Mouse (Mus musculus) retina, embryonic 14.5 days (tissue): Measurements from ENCODE around the gene Cttn.

ENCODE experiments used
- DNase-seq: peaks from one replicate; pipeline ENCODE4 v3.0.0-alpha.2; 2015; ENCODE audit warnings: low spot score

Gene Cttn

DNA sequence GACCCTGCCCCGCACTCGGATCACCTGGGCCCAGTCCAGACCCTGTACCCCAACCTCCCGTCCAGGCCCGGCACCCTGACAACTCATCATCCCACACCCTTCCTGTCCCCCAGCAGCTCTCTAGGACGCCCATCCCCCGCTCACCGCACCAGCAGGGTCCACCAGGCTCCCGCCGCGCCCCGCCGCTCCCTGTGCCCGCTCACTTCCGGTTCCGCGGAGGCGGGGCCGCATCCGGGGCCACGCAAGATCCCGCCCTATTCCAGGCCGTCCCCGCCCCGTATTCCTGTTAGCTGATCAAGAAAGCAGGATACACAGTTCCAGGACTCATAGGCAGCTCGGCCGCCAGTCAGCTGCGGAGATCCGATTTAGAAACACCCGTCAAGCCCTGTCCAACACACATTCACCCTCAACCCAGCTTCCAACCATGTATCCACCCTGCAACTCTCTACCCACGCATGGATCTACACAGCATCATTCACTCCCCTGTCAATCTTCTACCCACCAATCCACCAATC lies at the start of gene Cttn:
Gene Cttn, minus strand, starts transcription at position 465 of the 515 bp plus-strand sequence.
- peak; percentile 91 for DNase-seq

DNA sequence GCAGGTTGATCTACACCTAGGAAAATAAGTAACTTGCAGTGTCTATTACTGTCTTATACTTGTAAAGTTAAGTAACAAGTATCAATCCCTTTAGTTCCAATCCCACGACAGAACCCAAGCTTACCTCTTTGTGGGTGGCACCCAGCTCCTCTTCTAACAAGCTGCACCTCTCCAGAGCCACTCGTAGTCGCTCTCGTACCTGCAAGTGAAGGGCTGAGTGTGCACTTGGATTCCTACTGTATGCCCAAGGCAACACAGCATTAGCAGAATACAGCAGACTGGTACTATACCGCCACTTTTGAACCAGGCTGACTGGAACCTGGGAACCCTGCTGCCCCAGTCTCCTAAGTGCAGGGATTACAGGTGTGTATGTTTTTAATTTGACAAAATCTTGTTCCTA lies 49.0 kb upstream of the Cttn start:
- no peak for DNase-seq

DNA sequence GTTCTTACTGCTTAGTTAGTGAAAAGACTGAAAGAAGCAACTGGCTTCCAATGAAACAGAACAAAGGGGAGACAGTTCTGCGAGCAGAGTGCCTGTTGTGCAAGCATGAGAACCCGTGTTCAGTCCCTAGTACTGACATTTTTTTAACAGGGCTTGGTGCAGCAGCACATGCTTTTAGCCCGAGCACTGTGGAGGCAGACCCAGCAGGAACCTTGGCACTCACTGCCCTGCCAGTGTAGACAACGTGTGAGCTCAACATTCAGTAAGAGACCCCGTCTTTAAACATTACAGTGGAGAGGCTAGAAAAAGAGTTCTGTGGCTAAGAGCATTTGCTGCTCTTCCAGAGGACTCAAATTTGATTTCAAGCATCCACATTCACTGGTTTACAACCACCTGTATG lies 45.9 kb upstream of the Cttn start:
- no peak for DNase-seq

DNA sequence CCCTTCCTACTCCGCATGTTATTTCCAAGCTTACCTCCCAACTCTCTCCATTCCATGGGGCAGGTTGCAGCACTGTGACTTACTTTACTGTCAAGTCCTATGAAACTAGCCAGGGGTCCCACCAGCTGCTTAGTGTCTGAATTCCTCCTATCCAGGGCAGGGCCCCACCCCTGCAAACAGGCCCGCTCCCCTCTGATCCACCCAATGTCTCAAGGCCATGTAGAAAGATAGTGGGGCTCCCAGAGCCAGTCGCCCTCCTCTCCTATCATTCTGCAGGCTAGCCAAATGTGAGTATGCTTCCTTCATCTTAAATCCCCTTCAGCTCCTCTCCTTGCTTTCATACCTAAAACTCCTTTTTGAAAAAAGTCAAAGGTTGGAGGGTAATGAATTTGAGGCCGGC lies 38.3 kb upstream of the Cttn start:
- DNase-seq = no peak

DNA sequence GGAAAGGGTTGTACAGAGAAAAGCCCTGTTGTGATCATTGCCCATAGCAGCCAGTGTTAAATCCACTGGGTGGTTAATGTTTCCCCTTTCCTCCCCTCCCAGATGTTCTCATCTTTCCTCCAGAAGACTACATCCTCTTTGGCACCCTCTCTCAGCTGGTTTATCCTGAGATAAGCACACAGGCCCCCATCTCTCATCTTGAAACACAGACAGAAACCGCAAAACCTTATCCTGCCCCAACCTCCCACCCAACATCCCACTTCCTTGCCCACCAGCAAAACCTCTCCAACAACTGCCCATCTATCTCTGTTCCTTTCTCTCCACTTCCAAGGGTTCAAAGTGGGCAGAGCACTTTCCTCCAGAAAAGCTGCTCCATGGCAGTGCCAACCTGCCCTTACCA lies 36.0 kb upstream of the Cttn start:
- DNase-seq = no peak

DNA sequence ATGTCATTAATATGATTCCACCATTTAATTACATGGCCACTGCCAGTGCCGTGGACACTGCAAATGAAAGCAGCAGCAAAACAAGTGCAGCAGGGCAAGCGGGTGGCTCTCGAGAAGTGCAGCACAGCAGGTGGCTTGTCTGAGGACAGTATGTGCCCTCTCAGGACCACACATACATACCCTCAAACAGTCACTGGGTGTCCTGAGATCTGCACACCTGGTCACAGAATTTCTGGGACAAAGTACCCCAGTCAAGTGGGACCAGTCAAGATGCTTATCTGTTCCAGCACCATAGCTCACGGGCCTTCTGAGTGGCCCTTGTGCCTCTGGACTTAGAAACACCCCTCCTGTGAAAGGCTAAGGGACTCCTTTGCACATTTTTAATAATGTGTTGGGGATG lies 33.1 kb upstream of the Cttn start:
- no peak for DNase-seq

DNA sequence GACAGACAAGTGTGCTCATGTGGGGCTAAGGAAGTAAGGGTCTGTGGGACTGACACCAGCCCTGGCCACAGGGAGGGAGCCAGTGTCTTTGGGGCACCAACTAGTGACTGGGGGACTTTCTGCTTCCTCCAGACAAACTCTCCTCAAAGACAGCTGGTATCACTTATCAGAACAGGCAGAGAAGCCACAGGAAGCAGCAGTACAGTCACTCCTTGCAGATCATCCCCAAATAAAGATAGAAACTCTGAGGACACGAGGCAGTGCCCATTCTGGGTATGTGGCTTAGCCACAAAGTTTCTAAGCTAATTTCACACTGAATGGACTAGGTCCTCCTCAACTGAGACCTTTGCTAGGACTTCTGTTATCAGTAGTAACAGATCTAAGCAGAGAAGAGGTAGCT lies 22.1 kb upstream of the Cttn start:
- DNase-seq = no peak

DNA sequence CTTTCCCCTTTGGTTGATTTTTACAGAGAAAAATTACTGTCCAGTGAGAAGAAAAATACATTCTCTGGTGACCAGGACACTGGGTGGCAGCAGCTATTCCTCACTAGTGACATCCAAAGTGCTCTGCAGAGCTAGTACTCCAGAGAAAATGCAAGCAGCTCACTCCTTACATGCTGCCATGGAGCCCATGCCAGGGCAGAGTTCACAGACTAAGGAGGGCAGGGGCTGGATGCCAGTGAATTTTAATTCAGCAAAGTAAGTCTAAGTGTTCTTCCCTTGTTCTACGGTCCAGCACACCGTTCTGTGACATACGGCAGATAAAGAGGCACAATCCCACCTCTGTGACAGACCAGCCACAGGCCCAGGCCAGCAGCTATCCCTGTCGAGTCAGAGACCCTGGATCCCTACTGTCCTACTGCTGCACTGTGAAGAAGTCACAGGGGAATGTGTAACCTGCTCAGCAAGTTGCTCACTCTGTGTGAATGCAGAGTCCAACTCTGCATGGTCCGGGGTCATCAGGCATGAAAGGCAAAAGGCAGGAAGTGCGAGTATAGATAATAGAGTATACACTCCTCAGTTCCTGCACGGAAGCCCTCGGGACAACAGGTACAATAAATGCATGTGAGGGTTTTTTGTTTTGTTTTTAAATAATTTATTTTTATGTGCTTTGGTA lies 19.5 kb upstream of the Cttn start:
- no peak for DNase-seq

DNA sequence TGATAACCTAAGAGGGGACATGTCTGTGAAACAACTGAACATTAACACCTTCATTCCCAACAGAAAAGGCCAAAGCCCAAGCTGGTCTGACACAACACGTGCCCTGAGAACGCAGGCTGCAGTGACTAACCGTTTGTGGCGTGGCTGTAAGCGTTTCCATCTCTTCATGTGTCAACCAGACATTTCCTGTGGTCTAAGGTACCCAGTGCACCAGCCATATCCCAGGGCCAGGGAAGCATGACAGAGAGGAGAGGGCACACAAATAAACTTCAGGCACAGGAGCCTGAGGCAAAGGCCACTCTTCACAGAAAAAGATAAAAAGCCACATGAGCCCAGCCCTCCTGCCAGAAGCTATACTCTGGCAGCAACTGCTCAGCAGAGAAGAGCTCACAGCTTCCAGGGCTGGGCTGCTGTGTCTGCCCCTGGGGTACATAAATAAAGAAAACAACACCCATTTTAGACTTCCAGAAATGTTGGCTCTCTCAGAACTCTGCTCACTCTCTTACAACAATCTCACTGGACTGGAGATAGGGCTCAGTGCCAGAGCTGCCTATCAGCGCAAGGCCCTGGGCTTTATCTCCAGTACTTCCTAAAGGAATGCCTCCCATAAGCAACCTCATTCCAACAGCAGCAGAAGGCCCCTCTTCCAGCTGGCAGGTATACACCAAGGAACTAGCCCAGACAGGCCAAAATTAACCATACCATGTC lies 18.4 kb upstream of the Cttn start:
- no peak for DNase-seq

DNA sequence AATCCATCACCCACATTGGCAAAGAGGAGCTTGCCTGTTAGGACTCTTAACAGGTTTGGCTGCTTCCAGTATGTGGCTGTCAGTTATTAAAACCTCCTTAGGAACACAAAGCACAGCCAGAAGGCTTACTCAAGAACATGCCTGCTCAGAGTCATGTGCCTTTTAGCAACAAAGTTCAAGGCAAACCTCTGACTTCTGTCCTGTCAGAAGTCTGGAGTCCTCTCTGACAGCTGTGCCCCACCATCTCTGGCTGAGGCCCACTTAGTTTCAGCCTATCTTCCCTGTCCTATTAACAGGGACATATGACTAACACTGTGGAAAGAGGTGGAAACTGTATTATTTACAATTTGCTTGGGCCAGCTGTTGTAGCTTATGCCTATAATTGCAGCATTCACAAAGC lies 9.5 kb upstream of the Cttn start:
- DNase-seq = no peak

DNA sequence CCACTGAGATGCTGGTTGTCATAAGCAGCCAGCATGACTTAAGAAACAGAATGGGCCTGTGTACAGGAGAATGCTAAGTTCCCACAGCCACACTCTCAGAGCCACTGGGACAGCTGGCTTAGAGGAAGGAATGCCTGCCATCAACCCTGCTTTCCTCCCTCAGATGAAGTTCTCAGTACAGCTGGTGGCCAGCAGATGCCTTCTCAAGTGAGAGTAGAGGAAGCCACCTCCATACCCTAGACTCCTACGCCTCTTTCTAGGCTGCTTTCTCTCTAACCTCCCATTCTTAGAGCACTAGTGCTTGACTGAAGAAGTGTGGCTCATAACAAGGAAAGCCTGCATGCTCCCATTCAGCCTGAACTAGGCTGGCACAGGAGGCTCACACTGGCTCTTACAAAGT lies 8.8 kb upstream of the Cttn start:
- DNase-seq = no peak

DNA sequence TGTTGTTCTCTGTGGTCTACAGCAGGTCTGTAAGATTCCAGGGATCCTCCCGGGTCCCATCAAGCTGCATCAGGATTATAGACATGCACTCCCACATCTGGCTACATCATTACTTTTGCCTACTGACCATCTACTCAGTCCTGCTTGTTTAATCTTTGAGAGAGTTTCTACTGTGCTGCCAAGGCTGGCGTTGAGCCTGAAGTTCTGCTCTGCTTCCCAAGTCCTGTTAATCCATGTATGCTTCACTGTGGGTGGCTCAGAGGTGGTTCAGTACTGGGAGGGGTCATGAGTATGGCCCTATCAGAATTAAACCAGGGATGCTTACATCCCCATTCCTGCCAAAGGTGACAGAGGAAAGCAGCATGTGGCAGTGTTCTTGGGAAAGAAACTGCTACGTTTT lies 4.9 kb upstream of the Cttn start:
- no peak for DNase-seq

DNA sequence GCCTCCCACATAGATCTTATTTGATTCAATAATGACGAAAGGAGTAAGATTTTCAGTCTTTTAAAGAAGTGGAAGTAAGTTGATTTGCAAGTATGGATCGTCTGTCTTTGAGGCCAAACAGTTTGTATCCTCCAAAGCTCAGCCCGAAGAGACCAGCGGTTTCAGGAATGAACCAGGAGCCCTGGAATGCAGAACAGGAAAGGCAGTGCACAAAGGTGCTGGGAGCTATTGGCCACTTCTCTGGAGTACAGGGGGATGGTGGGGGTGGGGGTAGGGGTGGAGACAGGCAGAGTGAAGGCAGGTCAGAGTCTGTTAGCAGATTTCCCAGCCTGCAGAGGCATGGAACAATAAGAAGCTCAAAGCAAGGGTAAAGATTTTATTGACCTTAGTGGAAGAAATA lies 2.7 kb upstream of the Cttn start:
- no peak for DNase-seq

DNA sequence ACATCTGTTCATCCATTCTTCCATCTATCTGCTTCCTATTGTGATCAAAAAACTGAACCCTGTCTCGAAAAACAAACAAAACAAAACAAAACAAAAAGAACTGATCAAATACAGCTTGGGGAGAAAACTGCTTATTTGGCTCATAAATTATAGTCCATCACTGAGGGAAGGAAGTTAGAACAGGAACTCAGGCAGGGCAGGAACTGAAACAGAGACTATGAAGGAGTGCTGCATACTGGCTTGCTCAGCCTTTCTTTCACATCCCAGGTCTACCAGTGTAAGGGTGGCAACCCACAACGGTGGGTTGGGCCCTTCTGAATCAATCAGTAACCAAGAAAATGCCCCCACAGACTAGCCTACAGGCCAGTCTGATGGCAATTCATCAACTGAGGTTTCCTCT lies 294 bp upstream of the Cttn start:
- DNase-seq = no peak

DNA sequence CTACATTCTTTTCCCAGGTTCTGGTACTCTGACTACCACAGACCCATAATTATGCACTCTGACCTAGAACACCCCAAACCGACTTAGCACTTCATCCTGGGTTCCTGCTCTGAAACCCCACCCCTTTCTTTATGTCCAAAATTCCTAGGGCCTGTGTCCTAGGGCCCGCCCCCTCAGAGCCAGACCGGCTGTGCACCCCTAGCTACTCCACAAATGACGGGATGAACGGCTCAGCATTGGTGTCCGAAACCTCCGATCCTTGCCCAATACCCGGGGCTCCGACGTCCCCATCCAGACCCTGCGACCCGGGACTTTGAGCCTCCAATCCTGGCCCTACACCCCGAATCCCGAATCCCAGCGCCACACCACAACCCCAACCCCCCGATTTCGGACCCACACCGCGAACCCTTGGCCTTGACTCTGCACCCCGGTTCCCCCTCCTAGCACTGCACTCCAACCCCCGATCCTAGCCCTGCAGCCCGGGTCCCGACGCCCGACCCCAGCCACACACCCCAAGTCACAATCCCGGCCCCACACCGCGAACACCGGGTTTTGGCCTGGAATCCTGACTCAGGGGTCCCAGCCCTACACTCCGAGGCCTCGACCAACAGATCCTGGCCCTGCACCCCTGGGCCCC lies 783 bp downstream of the Cttn start:
- DNase-seq = peak; percentile 16

DNA sequence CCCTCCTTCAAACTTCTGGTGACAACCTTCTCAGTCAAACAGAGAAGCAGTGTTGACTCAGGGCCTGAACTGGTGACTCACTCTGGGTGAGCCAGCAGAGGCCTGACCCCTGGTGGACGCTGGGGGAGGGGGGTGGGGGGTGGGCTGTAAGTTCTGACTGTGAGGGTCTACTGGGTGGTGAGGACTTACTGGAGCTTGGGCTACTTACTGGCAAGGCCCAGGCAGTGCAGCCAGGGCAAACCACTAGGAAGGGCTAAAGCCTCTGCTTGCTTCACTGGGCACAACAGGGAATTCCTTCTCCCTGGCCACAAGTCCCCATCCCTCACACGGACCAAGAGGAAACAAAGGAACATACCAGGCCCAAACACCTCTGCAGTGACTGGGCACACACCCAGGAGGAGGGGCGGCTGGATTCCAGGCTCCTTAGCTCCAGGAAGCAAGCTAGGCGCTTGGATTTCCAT lies 1.6 kb downstream of the Cttn start:
- DNase-seq = peak; percentile 8

DNA sequence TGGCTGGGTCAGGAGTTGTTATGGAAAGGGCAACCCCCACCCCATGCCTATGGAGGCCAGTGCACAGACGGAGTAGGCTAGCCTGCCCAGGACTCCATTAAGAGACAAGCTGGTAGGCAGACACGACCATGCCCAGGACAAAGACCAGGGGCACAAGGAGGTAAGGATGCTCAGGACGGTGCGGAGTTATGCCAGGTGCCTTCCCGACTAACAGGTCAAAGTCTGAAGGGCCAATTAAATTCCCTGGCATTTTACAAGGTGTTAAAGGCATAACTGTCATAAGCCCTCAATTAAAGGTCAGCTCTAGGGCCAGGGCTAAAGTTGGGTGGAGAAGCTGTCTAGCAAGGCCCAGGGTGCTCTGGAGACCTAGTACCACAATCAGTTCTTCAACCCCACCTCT lies 2.1 kb downstream of the Cttn start:
- no peak for DNase-seq

DNA sequence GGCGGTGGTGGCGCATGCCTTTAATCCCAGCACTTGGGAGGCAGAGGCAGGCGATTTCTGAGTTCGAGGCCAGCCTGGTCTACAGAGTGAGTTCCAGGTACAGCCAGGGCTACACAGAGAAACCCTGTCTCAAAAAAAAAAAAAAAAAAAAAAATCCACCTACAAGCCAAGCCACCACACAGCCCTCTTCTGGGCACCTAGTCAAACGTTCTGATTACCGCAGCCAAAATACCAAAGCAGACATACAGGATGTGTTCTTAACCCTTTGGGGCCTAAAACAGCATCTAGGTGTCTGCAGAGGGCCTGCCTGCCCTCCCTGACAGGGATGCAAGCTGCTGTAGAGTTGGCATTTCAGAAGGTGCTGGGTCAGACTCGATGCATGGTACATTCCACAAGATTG lies 8.2 kb downstream of the Cttn start:
- DNase-seq = no peak

DNA sequence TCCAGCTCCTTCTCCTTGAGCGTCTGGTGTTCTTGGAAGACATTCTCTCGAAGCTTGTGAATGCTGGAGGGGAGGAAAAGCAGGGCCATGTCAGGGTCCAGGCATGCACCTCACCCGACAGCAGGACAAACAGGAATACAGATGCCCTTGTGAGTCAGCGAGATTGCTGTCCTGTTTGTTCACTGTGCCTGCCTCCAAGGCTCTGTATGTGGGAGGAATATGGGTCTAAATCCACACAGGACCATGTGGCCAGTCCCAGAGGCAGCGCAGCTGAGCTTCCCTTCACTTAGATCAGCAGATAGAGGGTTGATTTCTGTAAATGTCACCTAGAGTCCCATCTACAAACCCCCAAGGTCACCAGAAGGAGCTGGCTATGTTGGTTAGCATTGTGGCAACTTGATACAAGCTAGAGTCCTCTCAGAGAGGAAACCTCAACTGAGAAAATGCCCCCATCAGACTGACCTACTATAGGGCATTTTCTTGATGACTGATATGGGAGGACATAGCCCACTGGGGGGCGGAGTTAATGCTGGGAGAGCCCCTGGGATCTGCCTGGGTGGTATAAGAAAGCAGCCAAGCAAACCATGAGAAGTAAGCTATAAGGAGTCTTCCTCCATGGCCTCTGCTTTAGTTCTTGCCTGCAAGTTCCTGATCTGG lies 9.4 kb downstream of the Cttn start:
- DNase-seq = no peak

DNA sequence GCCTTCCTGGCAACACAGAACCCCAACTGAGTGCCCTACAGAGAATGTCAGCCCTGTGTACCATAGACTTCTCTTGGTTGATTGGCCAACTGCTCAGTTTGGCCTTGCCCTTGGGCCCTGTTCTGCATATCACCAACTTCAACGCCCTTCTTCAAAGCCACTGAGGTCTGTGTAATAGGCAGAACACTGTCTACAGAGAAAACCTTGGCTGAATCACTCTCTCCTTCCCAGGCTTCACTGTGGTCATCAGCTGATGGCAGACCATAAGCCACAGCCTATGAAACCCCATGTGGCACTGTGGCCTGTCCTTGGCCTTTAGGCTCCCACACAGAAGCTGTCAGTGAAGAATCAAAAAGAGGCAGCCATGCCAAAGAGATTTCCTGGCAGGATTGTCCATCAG lies 11.9 kb downstream of the Cttn start:
- DNase-seq = no peak

DNA sequence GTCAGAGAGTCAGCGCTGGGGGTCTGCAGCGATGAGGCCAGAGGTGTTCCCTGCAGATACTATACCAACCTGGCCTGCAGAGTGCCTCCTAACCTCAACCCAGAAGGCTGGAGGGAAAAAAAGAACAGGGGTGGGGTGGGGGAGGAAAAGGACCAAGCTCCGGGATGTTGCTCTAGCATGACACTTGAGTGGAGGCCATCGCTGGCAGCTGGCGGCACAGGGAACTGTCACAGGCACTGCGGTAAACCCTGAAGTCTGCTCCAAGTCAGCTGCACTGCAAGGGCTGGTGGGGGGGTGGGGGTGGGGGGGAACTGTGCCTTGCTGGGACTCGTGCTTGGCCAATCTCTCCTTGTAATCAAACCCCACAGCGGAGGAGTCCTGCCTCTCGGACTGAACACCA lies 20.1 kb downstream of the Cttn start:
- DNase-seq = no peak

DNA sequence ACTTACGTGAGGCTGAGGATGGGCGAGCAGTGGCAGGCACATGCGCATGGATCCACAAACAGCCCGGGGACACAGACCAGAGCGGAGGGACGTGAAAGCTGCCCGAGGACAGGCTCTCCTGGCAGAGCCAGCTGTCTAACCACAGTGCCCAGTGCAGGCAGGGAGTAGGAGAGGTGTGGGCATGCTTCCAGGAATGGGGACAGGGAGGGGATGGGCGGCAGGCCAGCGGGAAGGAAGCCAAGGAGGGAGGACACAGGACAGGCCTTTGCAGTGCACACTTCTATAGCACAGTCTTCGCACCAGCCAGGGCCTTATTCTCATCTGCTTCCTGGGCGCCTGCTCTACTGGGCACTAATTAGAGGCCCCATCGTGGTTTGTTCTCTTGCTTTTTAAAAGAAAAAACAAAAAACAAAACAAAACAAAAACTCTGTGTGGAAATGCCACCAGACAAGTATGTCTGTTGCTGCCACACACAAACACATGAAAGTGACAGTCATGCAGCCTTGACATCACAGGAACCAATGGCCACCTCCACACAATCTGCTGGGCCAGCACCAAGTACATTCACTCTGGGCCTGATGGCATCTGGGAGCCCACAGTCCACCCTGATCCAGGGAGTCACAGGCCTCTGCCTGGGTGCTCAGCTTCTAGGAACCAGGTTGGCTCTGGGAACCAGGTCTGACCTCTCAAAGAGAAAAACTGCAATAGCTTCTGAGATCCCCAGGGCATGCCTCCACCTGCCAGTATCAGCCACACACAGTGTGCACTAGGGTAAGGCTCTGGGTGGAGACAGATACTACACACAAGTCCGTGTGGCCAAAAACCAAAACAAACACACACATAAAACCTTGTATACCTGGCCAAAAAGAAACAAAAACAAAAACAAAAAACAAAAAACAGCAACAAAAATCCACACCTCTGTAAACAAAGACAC lies 20.9 kb downstream of the Cttn start:
- no peak for DNase-seq
